Mouse (Mus musculus) megakaryocyte, embryonic 14.5 days (primary cell): ENCODE results near the gene 1700067K01Rik.

Experiments
- FLI1 ChIP-seq: IDR thresholded peaks from 2 replicates; pipeline ENCODE4 v1.6.1; 2012; ENCODE audit warnings: low read length, inconsistent platforms, mixed read lengths
- GATA1 ChIP-seq: IDR thresholded peaks from 3 replicates; pipeline ENCODE4 v1.6.1; 2012; ENCODE audit warnings: mixed read lengths, low read length, inconsistent platforms, borderline replicate concordance

GRCm38 (mm10) chr8:84038015-84038414 lies 36.7 kb downstream of the 1700067K01Rik start:
- no peak for TF ChIP-seq GATA1
- TF ChIP-seq FLI1, result no peak
